Mouse (Mus musculus): ENCODE data around the gene Anxa11.
A peak's percentile ranks its signal among the peaks of the same experiment; 100 is the strongest.
"Not testable (repeated sequence)": the region's sequence is repeated elsewhere in the genome, so short reads cannot be mapped to it uniquely, and the experiment has no call there.

Gene Anxa11

DNA sequence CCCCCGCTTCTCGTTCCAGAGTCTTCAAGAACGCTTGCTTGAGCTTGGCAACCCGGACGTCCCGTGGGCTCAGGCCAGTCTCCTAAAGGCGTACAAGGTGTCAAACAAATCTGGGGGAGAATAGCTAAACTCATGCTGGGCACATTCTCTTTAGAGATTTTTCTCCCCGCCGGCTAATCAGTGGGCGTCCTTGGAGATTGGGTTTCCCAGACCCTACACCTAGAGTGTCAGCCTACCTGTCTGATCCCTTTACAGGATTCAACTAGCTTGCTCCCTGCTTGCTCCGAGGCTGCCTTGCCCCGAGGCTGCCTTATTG is 690 bp downstream of the Anxa11 start:
- DNase-seq: no peak

DNA sequence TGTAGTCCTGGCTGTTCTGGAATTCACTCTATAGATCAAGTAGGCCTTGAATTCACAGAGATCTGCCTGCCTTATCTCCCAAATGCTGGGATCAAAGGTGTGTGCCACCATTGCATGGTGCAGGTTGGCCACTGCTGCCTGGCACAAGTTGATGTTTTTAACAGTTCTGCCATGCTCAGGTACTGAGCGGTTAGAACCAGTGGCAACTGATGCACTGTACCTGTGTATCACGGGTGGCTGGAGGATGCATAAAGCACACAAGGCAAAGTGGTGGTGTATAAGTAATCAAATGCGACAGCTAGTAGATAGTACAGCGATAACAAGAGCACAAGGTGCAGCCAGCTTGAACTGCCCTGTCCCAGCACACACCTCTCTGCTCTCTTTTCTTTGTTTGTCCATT is 2.4 kb downstream of the Anxa11 start:
- no peak for DNase-seq

GRCm38 (mm10) chr14:25845832-25846383 is 4.0 kb downstream of the Anxa11 start:
- no peak for DNase-seq

- no peak for DNase-seq
Observed at GRCm38 (mm10) chr14:25846516-25846915, 4.6 kb downstream of the Anxa11 start.

- DNase-seq: no peak
Observed at GRCm38 (mm10) chr14:25847660-25848059, 5.7 kb downstream of the Anxa11 start.

- no peak for DNase-seq
Observed at GRCm38 (mm10) chr14:25848237-25848636, 6.3 kb downstream of the Anxa11 start.

DNA sequence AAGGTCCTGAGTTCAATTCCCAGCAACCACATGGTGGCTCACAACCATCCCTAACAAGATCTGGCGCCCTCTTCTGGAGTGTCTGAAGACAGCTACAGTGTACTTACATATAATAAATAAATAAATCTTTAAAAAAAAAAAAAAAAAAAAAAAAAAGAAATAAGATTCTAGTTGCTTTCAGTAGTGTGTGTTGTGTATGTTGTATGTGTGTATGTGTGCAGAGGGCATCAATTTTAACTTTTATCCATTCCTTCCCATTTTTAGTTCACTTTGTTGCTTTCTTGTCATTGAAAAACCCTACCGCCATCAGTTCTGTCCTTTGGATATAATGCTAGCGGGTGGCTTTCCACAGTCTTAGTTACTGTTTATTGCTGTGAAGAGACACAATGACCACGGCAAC is 6.8 kb downstream of the Anxa11 start:
- not testable (repeated sequence) for DNase-seq

DNA sequence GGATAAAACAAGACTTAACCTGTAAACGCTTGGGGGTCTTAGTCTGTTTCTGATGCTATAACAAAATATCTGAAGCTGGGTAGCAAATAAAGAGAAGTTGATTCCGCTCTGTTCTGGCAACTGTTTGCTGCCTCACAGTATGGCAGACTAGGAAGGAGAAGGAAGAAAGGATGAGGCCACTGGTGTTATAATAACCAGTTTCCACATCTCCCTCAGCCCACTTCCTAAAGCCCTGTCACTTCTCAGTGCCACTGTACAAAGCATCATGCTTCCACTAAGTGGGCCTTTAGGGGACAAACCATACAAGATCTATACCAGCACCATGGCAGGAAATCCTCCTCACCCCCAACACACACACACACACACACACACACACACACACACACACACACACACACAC is 8.5 kb downstream of the Anxa11 start:
- DNase-seq: no peak

DNA sequence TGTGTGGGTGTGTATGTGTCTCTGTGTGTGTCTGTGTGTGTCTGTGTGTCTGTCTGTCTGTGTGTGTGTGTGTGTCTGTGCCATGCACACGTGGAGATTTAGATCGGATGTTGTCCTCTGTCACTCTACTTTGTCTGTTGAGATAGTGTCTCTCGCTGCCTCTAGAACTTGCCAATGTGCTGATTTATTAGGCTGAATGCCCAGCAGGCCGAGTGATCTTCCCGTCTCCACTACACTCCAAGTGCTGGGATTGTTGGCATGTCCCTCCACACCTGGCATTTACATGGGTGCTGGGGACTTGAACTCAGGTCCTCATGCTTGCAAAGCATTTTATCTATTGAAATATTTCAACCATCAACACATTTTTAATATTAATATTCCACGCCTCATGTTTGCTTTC is 9.2 kb downstream of the Anxa11 start:
- DNase-seq: no peak

- no peak for DNase-seq
Observed at GRCm38 (mm10) chr14:25852121-25852561, 10.2 kb downstream of the Anxa11 start.

DNA sequence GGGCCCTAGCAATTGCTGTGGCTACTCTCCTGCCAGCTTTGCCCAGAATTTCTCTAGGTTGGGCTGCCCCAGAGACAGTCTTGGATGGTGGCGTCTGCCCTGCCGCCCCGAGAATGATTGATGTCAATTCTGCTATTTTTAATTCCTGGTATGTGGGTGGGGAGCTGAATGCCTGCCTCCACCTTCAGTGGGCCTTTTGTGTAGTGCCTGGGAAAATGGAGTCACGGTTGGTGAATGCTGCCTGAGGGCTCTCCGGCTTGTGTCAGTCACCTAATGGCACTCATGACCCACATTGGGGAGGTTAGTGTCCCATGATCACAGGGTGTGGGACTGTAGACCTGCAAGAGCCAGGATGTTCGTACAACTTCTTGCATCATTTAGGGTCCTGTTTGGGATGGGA is 11.3 kb downstream of the Anxa11 start:
- no peak for DNase-seq

DNA sequence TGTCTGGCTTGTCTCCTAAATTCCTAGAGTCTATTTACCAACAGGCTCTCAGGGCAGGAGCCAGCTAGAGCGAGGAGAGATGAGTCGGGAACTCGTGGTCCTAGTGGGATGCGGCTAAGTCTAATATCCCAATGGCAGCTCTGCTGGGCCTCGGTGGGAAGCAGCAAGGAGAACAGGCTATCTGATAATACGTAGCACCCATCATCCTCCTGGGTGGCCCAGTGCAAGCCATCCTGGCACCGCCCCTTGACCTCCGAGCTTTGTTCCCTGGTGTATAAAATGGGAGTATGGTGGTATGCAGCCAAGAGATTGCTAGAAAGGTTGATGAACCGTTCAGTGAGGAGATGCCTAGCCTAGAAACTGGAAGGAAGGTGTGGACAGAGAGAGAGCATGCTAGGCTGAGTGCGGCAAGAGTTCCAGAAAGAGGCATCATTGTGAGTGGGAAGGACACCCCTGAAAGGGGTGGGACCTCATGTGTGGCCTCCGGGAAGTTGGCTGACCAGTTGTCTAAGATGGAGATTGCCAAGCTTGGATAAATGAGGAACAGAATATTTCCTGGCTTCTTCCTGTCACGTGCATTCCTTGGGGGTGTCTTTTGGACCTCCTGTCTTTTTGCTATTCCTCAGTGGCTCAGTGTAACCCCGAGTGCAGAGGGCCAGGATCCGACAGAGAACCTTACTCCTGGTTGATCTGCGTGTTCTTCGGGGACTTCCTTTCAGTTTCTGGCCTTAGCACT is 11.9 kb downstream of the Anxa11 start:
- DNase-seq: no peak

GRCm38 (mm10) chr14:25855241-25855885 is 13.4 kb downstream of the Anxa11 start:
- no peak for DNase-seq

GRCm38 (mm10) chr14:25857168-25857621 is 15.2 kb downstream of the Anxa11 start:
- DNase-seq: peak in 1 of 2 experiments; percentile 29

DNA sequence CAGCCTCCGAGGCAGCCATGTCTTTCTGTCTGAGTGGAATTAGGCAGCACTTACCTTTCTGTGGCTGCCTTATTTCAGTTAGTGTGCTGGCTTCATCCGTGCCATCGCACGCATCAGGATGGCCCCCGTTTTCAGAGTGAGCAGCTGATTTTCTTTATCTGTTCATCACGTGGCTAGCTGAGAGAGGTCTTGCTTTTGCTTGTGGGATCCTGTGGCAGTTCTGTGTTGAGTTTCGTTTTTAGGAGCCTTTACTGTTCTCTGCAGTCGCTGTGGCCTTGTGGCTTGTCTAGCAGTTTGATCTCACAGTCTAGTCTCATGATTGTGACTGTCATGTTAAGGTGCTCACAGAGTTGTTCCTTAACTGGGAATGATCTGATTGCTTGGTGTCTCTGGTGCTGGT is 16.0 kb downstream of the Anxa11 start:
- DNase-seq: peak; percentile 27 to 30

- no peak for DNase-seq
Observed at GRCm38 (mm10) chr14:25861771-25862530, 20.0 kb downstream of the Anxa11 start.

DNA sequence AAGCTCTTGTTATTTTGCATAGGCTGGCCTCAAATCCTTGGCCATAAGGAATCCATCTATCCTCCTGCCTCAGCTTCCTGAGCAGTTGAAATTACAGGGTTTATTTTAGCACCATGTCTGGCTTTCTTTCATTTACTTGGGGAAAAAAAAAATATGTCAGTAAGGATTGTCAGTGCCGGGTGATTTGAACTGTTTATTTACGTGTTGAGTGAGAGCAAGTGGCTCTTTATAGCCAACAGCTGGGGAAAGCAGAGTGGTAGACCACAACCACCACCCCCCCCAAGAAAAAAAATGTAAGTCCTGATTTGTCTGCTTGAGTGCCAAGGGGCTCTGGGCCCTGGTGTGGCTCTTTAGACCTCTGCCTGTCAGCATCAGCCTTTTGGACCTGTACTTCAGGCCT is 21.8 kb downstream of the Anxa11 start:
- DNase-seq: no peak

- no peak for DNase-seq
Observed at GRCm38 (mm10) chr14:25865251-25865650, 23.3 kb downstream of the Anxa11 start.

DNA sequence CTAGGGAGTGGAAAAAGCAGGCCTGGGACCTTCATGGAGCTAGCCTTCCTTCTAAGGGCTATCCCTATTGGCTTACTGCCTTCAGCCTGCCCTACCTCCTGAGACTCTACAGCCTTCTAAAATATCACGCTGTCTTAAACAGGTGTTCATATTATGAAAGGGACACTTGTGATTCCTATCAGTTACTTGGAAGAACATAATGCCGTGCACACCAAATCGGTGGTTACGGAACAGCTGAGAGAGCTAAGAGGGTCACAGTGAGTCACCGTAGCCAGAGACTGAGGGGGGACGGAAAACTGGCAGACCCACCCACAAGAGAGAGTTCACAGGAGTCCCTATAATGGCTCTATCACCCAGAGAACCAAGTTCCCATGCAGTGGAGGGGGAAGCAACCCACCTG is 24.4 kb downstream of the Anxa11 start:
- no peak for DNase-seq

DNA sequence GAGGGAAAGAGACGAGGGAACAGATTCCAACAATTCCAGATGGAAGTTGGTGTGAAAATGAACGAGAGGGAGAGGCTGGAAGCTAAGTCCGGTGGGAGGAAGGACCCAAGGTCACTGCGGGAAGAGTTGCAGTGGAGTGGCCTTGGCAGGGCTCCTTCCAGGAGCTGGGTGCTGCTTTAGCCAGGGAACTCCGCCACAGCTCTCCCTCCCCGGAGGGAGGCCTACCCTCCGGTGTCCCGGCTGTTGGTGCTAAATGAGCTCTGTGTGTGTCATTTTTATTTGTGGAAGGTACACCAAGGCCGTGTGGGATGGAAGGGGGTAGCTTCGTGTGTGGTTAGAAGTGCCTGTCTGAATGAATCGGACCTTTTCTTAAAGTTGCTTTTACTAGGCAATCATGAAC is 24.9 kb downstream of the Anxa11 start:
- DNase-seq: no peak

GRCm38 (mm10) chr14:25867834-25868233 is 25.9 kb downstream of the Anxa11 start:
- DNase-seq: no peak

DNA sequence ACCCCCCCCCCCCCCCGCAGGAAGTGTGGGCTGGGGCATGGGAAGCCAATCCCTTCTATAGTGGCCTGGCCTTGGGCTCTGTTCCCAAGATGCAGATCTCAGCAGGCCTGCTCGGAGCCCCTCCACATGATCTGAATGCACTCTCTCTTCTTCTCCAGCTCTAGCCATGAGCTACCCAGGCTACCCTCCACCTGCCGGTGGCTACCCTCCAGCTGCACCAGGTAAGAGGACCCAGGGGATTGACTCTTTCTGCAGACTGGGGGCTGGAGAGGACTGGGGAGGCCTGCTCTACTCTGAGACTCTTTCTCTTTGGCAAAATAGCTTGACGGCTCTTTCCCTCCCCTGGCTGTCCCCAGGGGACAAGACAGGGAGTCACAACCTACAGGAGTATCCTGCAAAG is 26.8 kb downstream of the Anxa11 start:
- no peak for DNase-seq

- DNase-seq: no peak
Observed at GRCm38 (mm10) chr14:25869135-25869878, 27.4 kb downstream of the Anxa11 start.
